Mouse (Mus musculus) neutrophil, adult 5-6 weeks (primary cell): Measurements from ENCODE around the gene Dgka. TPM values are rescaled to one million over a fixed set of nuclear protein-coding genes. Genes with fewer than 3 reads are reported as not detected.

Experiments used
- ATAC-seq: fragments of 151-379, 151-347 bp; 2 replicates; pipeline ENCODE4 v1.8.0; 2017; ENCODE audit warnings: mild to moderate bottlenecking, moderate TSS enrichment; ENCODE audit not compliant: insufficient number of reproducible peaks, poor library complexity, low FRiP score, severe bottlenecking; ENCODE audit errors: extremely low read depth
- total RNA-seq: library from RNA; stranded (forward); fragments of 200-1000 nt; gene quantifications from 2 replicates; pipeline ENCODE4 v1.2.3, GENCODE M21; 2017

The Dgka gene
- total RNA-seq = 264 and 290 TPM in 2 replicates

- peak; percentile 21; the same call in 1 of the 2 replicates for ATAC-seq
Measured at GRCm38 (mm10) chr10:128744680-128745601, at the start of gene Dgka. Gene Dgka (minus strand): TSS chr10:128744855.

- ATAC-seq = no peak
Measured at GRCm38 (mm10) chr10:128794391-128794790, 49.7 kb upstream of the Dgka start.

GRCm38 (mm10) chr10:128793258-128793657 is 48.6 kb upstream of the Dgka start:
- no peak for ATAC-seq

- ATAC-seq = no peak
Measured at GRCm38 (mm10) chr10:128792041-128792440, 47.4 kb upstream of the Dgka start.

- no peak for ATAC-seq
Measured at GRCm38 (mm10) chr10:128790398-128791124, 45.9 kb upstream of the Dgka start, which contains the start of gene Mmp19. Gene Mmp19 (plus strand): TSS chr10:128790910.

- ATAC-seq = no peak
Measured at GRCm38 (mm10) chr10:128780200-128780599, 35.5 kb upstream of the Dgka start.

GRCm38 (mm10) chr10:128779011-128779795 is 34.5 kb upstream of the Dgka start:
- peak; percentile 93 for ATAC-seq

- no peak for ATAC-seq
Measured at GRCm38 (mm10) chr10:128778441-128778840, 33.8 kb upstream of the Dgka start.

GRCm38 (mm10) chr10:128773685-128774084 is 29.0 kb upstream of the Dgka start:
- ATAC-seq = 0 out of 2 replicates have a peak, but pooled peaks have one; percentile 16

GRCm38 (mm10) chr10:128772895-128773294 is 28.2 kb upstream of the Dgka start:
- no peak for ATAC-seq

GRCm38 (mm10) chr10:128748252-128748864 is 3.7 kb upstream of the Dgka start:
- peak; percentile 70 for ATAC-seq

- peak; percentile 55 for ATAC-seq
Measured at GRCm38 (mm10) chr10:128747646-128748251, 3.1 kb upstream of the Dgka start, which contains the start of gene Pym1. Gene Pym1 (plus strand): TSS chr10:128747889.

- ATAC-seq = no peak
Measured at GRCm38 (mm10) chr10:128746972-128747645, 2.5 kb upstream of the Dgka start.

- peak; percentile 51 for ATAC-seq
Measured at GRCm38 (mm10) chr10:128745946-128746613, 1.4 kb upstream of the Dgka start.

- ATAC-seq = no peak
Measured at GRCm38 (mm10) chr10:128744211-128744610, 444 bp downstream of the Dgka start.

- ATAC-seq = no peak
Measured at GRCm38 (mm10) chr10:128743791-128744191, 864 bp downstream of the Dgka start.

- no peak for ATAC-seq
Measured at GRCm38 (mm10) chr10:128743235-128743634, 1.4 kb downstream of the Dgka start.
